9 mouse cellular contexts compared by ENCODE assay signal in the genomic region with DNA sequence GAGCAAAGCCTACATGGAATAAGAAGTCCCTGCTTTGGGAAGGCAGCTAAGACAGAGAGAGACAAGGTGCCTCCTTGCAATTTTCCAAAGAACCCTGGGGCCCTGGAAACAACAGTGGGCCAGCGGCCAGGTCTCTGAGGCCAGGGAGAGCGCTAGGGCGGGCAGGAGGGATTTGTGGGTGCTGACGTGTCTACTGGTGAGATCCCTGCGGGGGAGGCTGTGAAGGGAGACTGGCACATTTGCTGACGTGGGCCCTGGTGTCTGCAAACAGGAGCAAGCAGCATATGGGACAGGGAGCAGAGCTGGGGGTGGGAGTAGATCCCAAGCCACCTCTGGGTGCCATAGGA. TPM values are rescaled to one million over a fixed set of nuclear protein-coding genes. Genes with fewer than 3 reads are reported as not detected.
A peak's percentile ranks its signal among the peaks of the same experiment; 100 is the strongest.
DNase-seq lines count a peak whose midpoint lies in the region; ATAC-seq and TF ChIP-seq lines count a peak whose summit lies in the region.
"Had no signal": no experiment of that assay in that cellular context is flagged by ENCODE, and none has a peak within 500 bp of the region (broad histone marks: within the 10 kb centered on the region; RNA-seq: fewer than 3 reads in every experiment).

No protein-coding gene starts in this region.

- no peak overlapping the region for H3K27ac ChIP-seq in kidney, adult 2 months (ENCODE audit: insufficient read depth, low read depth, low read length)
- 0 out of 2 replicates have a peak overlapping the region, but pooled peaks have one; percentile 5 for H3K27ac ChIP-seq in forebrain, embryonic 14.5 days (ENCODE audit: low read depth, low read length)
- H3K27ac ChIP-seq in limb, embryonic 15.5 days, result peak overlapping the region; percentile 57; the same call in 1 of the 2 replicates

- H3K36me3 ChIP-seq in kidney, adult 2 months (ENCODE audit: control insufficient read depth, insufficient read depth, low read length), result no peaks in the 10 kb centered on the region
- peaks cover 8% of the 10 kb centered on the region for H3K36me3 ChIP-seq in forebrain, embryonic 14.5 days (ENCODE audit: control insufficient read depth, insufficient read depth, low read length)
- no peaks in the 10 kb centered on the region for H3K36me3 ChIP-seq in limb, embryonic 15.5 days

- peak; percentile 23 for DNase-seq in kidney, adult 2 months
- no peak for DNase-seq in kidney, adult 8-10 months
- peak; percentile 73 for DNase-seq in MN1 (ENCODE audit: low spot score)
- DNase-seq in forebrain, embryonic 14.5 days (ENCODE audit: low spot score), result no peak
- DNase-seq in cerebellum, adult 18-20 months, result no peak
- DNase-seq in gastrocnemius, postnatal 25 days, result no peak
- no peak for DNase-seq in embryo, embryonic 9.5 days (ENCODE audit: extremely low spot score)

- 19% methylated on average over 6 of the region's 6 CpGs for WGBS in kidney, adult 2 months
- WGBS in forebrain, embryonic 14.5 days, result 17% methylated on average over 6 of the region's 6 CpGs
- 38% methylated on average over 6 of the region's 6 CpGs for WGBS in limb, embryonic 15.5 days

- no peak overlapping the region; the same call in 1 of the 2 replicates for H3K4me3 ChIP-seq in kidney, adult 2 months (ENCODE audit: insufficient read depth, low read depth, low read length)
- H3K4me3 ChIP-seq in forebrain, embryonic 14.5 days (ENCODE audit: low read depth, low read length), result no peak overlapping the region
- 0 out of 2 replicates have a peak overlapping the region, but pooled peaks have one; percentile 4 for H3K4me3 ChIP-seq in limb, embryonic 15.5 days

- no peak for ATAC-seq in forebrain, embryonic 14.5 days
- ATAC-seq in limb, embryonic 15.5 days (ENCODE audit: insufficient number of reproducible peaks, low FRiP score, low TSS enrichment, low read depth), result no peak

- H3K4me1 ChIP-seq in kidney, adult 2 months (ENCODE audit: control insufficient read depth, insufficient read depth, low read length), result no peaks in the 10 kb centered on the region
- H3K4me1 ChIP-seq in forebrain, embryonic 14.5 days (ENCODE audit: control insufficient read depth, insufficient read depth, low read length), result peaks cover 6% of the 10 kb centered on the region; the same call in 1 of the 2 replicates
- H3K4me1 ChIP-seq in limb, embryonic 15.5 days, result peaks cover 30% of the 10 kb centered on the region

- no peak overlapping the region for H3K9ac ChIP-seq in forebrain, embryonic 14.5 days (ENCODE audit: low read length)
- no peak overlapping the region for H3K9ac ChIP-seq in limb, embryonic 15.5 days

- peak overlapping the region; percentile 20; the same call in 1 of the 2 replicates for H3K4me2 ChIP-seq in forebrain, embryonic 14.5 days (ENCODE audit: low read length)
- peak overlapping the region; percentile 30 for H3K4me2 ChIP-seq in limb, embryonic 15.5 days

- no peaks in the 10 kb centered on the region for H3K27me3 ChIP-seq in kidney, adult 2 months (replicated peaks; ENCODE audit: control insufficient read depth, insufficient read depth, low read length)
- H3K27me3 ChIP-seq in forebrain, embryonic 14.5 days (replicated peaks; ENCODE audit: control insufficient read depth, insufficient read depth, low read length), result no peaks in the 10 kb centered on the region
- H3K27me3 ChIP-seq in limb, embryonic 15.5 days, result peaks cover 29% of the 10 kb centered on the region; the same call in 1 of the 2 replicates

- TF ChIP-seq CTCF in kidney, adult 2 months (conservative IDR thresholded peaks at IDR 0.05; ENCODE audit: insufficient read depth, insufficient read length, low read depth, low read length), result no peak

- no peaks in the 10 kb centered on the region for H3K9me3 ChIP-seq in forebrain, embryonic 14.5 days (replicated peaks; ENCODE audit: control insufficient read depth, low read length)
- H3K9me3 ChIP-seq in limb, embryonic 15.5 days, result no peaks in the 10 kb centered on the region

- TF ChIP-seq POLR2A in kidney, adult 2 months (IDR thresholded peaks at IDR 0.05; ENCODE audit: low read depth, low read length), result no peak

RNA-seq across cellular contexts. Expression of gene Kcnh2, which starts 31.0 kb away (rescaled TPM):
- polyA plus RNA-seq in kidney, adult 2 months (2012; rRNA removed), result 3.1 and 5.5 TPM in 2 replicates
- polyA plus RNA-seq in forebrain, embryonic 14.5 days (2014; fragmentation: Nextera tagmentation; extraction: Ambion mirVana), result 4.7 and 5.2 TPM in 2 replicates
- 3.5 and 4.9 TPM in 2 replicates for polyA plus RNA-seq in limb, embryonic 15.5 days (2015; fragmentation: Nextera tagmentation; extraction: Ambion mirVana)
- total RNA-seq in gastrocnemius, postnatal 25 days (2021), result 1 to 10 TPM; 2.1 to 3.7 TPM
- total RNA-seq: liver, adult 2 months had no signal
- polyA plus RNA-seq: liver, adult 2 months had no signal

RNA-seq across cellular contexts. Expression of gene Nos3, which starts 44.2 kb away (rescaled TPM):
- polyA plus RNA-seq in kidney, adult 2 months (2012; rRNA removed), result 11.4 and 12.4 TPM in 2 replicates
- polyA plus RNA-seq in forebrain, embryonic 14.5 days (2014; fragmentation: Nextera tagmentation; extraction: Ambion mirVana), result 4.6 and 7.6 TPM in 2 replicates
- 7.5 and 8.0 TPM in 2 replicates for polyA plus RNA-seq in limb, embryonic 15.5 days (2015; fragmentation: Nextera tagmentation; extraction: Ambion mirVana)
- total RNA-seq in gastrocnemius, postnatal 25 days (2021), result 1 to 10 TPM; 5.6 to 7.7 TPM

Comparison
In these comparisons a context has a peak if more than half of its experiments do, and no peak if none do; other contexts are left out.
1. DNase-seq: peak in kidney, adult 2 months (single experiment) and MN1 (single experiment); none in kidney, adult 8-10 months (0 of 2), forebrain, embryonic 14.5 days (single experiment), cerebellum, adult 18-20 months (0 of 2), gastrocnemius, postnatal 25 days (single experiment) and embryo, embryonic 9.5 days (single experiment).